Mouse (Mus musculus): Measurements from ENCODE around the gene Adamts12.

DNA sequence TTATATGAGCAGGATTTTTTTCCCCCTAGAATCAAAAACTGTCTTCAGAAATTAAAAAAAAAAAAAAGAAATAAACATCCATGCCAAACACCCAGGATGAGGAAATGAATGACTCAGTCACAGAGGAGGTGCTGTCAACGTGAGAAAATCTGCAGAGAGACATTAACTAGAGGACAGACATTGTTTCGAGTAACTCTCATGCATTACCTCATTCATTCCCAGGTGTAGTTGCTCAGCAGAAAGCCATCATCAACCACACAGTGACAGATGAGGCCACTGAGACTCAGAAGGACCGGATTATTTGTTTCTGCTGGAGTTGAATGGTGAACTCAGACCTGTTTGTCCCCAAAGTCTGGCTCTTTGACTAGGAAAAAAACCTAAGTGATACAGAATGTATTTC, 81.0 kb downstream of the Adamts12 start:
- no peak for TF ChIP-seq CTCF (conservative IDR thresholded peaks at IDR 0.05 in 1 of 2, IDR thresholded peaks at IDR 0.05 in 1 of 2; ENCODE audit: low read depth in 2 of 2, low read length in 2 of 2)
- no peak for TF ChIP-seq KAT2A (IDR thresholded peaks at IDR 0.05; ENCODE audit: insufficient replicate concordance, low read length)
- no peak for TF ChIP-seq RAD21 (IDR thresholded peaks at IDR 0.05; ENCODE audit: low read depth, low read length)
- TF ChIP-seq ZKSCAN1 (IDR thresholded peaks at IDR 0.05; ENCODE audit: borderline replicate concordance, low read depth, low read length), result no peak
- no peak for TF ChIP-seq POLR2A (IDR thresholded peaks at IDR 0.05; ENCODE audit: low read depth, low read length)
- no peak for TF ChIP-seq BHLHE40 (IDR thresholded peaks at IDR 0.05; ENCODE audit: low read depth, low read length)
- TF ChIP-seq MAX (IDR thresholded peaks at IDR 0.05; ENCODE audit: low read length), result no peak
- no peak for TF ChIP-seq CHD1 (IDR thresholded peaks at IDR 0.05; ENCODE audit: low read depth, low read length)
- TF ChIP-seq HCFC1 (IDR thresholded peaks at IDR 0.05; ENCODE audit: low read depth, low read length), result no peak
- no peak for TF ChIP-seq PAX5 (IDR thresholded peaks at IDR 0.05; ENCODE audit: low read length)
- no peak for TF ChIP-seq SMC3 (IDR thresholded peaks at IDR 0.05; ENCODE audit: low read depth, low read length)
- no peak for TF ChIP-seq E2F4 (IDR thresholded peaks at IDR 0.05; ENCODE audit: insufficient replicate concordance, low read depth, low read length)
- no peak for TF ChIP-seq JUN (IDR thresholded peaks at IDR 0.05; ENCODE audit: insufficient read depth, low read depth, low read length)
